8 mouse cellular contexts compared by ENCODE assay signal in the genomic region with DNA sequence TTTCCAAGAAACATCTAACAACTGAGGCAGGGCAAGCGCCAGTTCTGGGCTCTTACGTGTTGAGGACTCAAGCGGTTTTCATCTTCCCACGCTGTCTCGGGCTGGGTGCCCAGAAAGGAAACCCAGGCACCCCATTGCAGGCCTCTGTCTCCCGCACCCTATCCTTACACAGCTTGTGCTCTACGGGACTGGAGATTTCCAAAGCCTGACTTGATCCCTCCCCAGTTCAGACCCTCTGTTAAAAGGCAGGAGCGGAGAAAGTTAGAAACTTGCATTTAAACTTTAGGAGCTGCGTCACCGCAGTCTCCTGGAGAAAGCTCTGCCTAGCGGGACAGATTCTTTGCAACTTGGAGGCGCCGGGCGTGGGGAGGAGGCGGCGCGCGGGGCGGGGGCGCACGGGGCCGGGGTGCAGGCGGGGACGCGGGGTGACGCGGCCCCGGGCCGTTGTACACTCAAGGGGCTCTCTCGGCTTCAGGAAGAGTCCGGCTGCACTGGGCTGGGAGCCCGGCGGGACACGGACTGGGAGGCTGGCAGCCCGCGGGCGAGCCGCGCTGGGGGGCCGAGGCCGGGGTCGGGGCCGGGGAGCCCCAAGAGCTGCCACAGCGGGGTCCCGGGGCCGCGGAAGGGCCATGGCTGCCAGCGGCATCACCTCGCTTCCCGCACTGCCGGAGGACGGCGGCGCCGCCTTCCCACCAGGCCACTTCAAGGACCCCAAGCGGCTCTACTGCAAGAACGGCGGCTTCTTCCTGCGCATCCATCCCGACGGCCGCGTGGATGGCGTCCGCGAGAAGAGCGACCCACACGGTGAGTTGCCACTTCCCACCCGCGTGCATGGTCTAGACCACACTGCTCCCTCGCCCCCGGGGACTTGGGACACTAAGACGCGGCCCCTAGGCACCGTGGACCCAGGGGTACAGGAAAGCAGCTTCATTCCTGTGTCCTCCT. TPM values are rescaled to one million over a fixed set of nuclear protein-coding genes. Genes with fewer than 3 reads are reported as not detected.
A peak's percentile ranks its signal among the peaks of the same experiment; 100 is the strongest.
DNase-seq lines count a peak whose midpoint lies in the region; ATAC-seq lines count a peak whose summit lies in the region.

Gene Fgf2, plus strand, starts transcription at position 126 of the 945 bp plus-strand sequence.

- H3K36me3 ChIP-seq in intestine, embryonic 14.5 days (ENCODE audit: control insufficient read depth, insufficient read depth, low read length) = no peaks in the 10 kb centered on the region
- H3K36me3 ChIP-seq in liver, embryonic 11.5 days (ENCODE audit: control insufficient read depth, insufficient read depth, low read length) = no peaks in the 10 kb centered on the region
- no peaks in the 10 kb centered on the region for H3K36me3 ChIP-seq in neural tube, embryonic 14.5 days (ENCODE audit: control insufficient read depth, insufficient read depth, low read length)

- H3K27ac ChIP-seq in intestine, embryonic 14.5 days (ENCODE audit: low read depth) = no peak within 1 kb of the TSS
- H3K27ac ChIP-seq in liver, embryonic 11.5 days (ENCODE audit: low read depth, low read length) = no peak within 1 kb of the TSS
- H3K27ac ChIP-seq in neural tube, embryonic 14.5 days (ENCODE audit: low read depth, low read length) = no peak within 1 kb of the TSS

- peak within 1 kb of the TSS; percentile 75 for H3K9ac ChIP-seq in intestine, embryonic 14.5 days (ENCODE audit: low read length)
- H3K9ac ChIP-seq in liver, embryonic 11.5 days (ENCODE audit: low read depth, low read length) = peak within 1 kb of the TSS; percentile 53
- H3K9ac ChIP-seq in neural tube, embryonic 14.5 days (replicated peaks; ENCODE audit: low read depth, low read length) = peak within 1 kb of the TSS; percentile 72

- H3K4me3 ChIP-seq in intestine, embryonic 14.5 days (ENCODE audit: low read depth, low read length) = peak within 1 kb of the TSS; percentile 61
- H3K4me3 ChIP-seq in liver, embryonic 11.5 days (ENCODE audit: low read depth, low read length) = peak within 1 kb of the TSS; percentile 66
- peak within 1 kb of the TSS; percentile 61 for H3K4me3 ChIP-seq in neural tube, embryonic 14.5 days (ENCODE audit: low read depth, low read length)

- peaks cover 28% of the 10 kb centered on the region for H3K27me3 ChIP-seq in intestine, embryonic 14.5 days (replicated peaks; ENCODE audit: control insufficient read depth, insufficient read depth, low read length)
- H3K27me3 ChIP-seq in liver, embryonic 11.5 days (replicated peaks; ENCODE audit: control insufficient read depth, insufficient read depth, low read length) = peaks cover 41% of the 10 kb centered on the region
- peaks cover 15% of the 10 kb centered on the region for H3K27me3 ChIP-seq in neural tube, embryonic 14.5 days (ENCODE audit: control insufficient read depth, insufficient read depth, low read length)

- ATAC-seq in granulocyte monocyte progenitor cell, adult 5-6 weeks (replicated peaks; ENCODE audit: poor library complexity, severe bottlenecking) = peak; percentile 41
- peak; percentile 62; the same call in 1 of the 2 replicates for ATAC-seq in intestine, embryonic 14.5 days (replicated peaks; ENCODE audit: low FRiP score, low TSS enrichment, low read depth)
- ATAC-seq in liver, embryonic 11.5 days (replicated peaks; ENCODE audit: low FRiP score) = peak; percentile 29; the same call in 1 of the 2 replicates
- peak; percentile 87 for ATAC-seq in neural tube, embryonic 14.5 days (ENCODE audit: low read depth)

- peak; percentile 24 for DNase-seq in kidney, adult 18-20 months
- DNase-seq in kidney, adult 9 months = no peak
- peak; percentile 37 for DNase-seq in embryo, embryonic 10 days (ENCODE audit: low spot score)
- DNase-seq in intestine, embryonic 14.5 days (ENCODE audit: low spot score) = peak; percentile 74
- peak; percentile 43 for DNase-seq in liver, embryonic 11.5 days (ENCODE audit: low spot score)
- DNase-seq in urinary bladder, postnatal 14 days (ENCODE audit: low spot score) = peak; percentile 51

- peak within 1 kb of the TSS; percentile 97 for H3K4me2 ChIP-seq in intestine, embryonic 14.5 days (ENCODE audit: low read length)
- H3K4me2 ChIP-seq in liver, embryonic 11.5 days = peak within 1 kb of the TSS; percentile 99
- H3K4me2 ChIP-seq in neural tube, embryonic 14.5 days (ENCODE audit: low read depth, low read length) = peak within 1 kb of the TSS; percentile 100

- H3K9me3 ChIP-seq in intestine, embryonic 14.5 days (ENCODE audit: control insufficient read depth, low read length) = 0 out of 2 replicates have a peak, but pooled peaks cover 4% of the 10 kb centered on the region
- H3K9me3 ChIP-seq in liver, embryonic 11.5 days (ENCODE audit: control insufficient read depth, low read length) = no peaks in the 10 kb centered on the region
- H3K9me3 ChIP-seq in neural tube, embryonic 14.5 days (ENCODE audit: control insufficient read depth, low read length) = no peaks in the 10 kb centered on the region

- WGBS in intestine, embryonic 14.5 days = 1% methylated on average over 66 of the region's 75 CpGs
- WGBS in liver, embryonic 11.5 days = 1% methylated on average over 73 of the region's 75 CpGs
- WGBS in neural tube, embryonic 14.5 days = 1% methylated on average over 53 of the region's 75 CpGs

- H3K4me1 ChIP-seq in intestine, embryonic 14.5 days (replicated peaks; ENCODE audit: control insufficient read depth, insufficient read depth, low read length) = no peaks in the 10 kb centered on the region
- H3K4me1 ChIP-seq in liver, embryonic 11.5 days (replicated peaks; ENCODE audit: control insufficient read depth, insufficient read depth, low read length) = peaks cover 9% of the 10 kb centered on the region
- H3K4me1 ChIP-seq in neural tube, embryonic 14.5 days (ENCODE audit: control insufficient read depth, insufficient read depth, low read length) = 0 out of 2 replicates have a peak, but pooled peaks cover 3% of the 10 kb centered on the region

RNA-seq across cellular contexts. Expression of gene Fgf2, which starts in this region (rescaled TPM):
- 0.11 TPM in 1 of 2 replicates, not detected in the other for total RNA-seq in granulocyte monocyte progenitor cell, adult 5-6 weeks (2014; fragmentation: Nextera tagmentation)
- total RNA-seq in granulocyte monocyte progenitor cell, adult 5-6 weeks (2017) = not detected in 2 replicates
- 1.5 and 2.9 TPM in 2 replicates for polyA plus RNA-seq in intestine, embryonic 14.5 days (2014; fragmentation: Nextera tagmentation; extraction: Ambion mirVana)
- polyA plus RNA-seq in liver, embryonic 11.5 days (2014; fragmentation: Nextera tagmentation; extraction: Ambion mirVana) = 0.26 and 0.44 TPM in 2 replicates
- polyA plus RNA-seq in neural tube, embryonic 14.5 days (2014; fragmentation: Nextera tagmentation; extraction: Ambion mirVana) = 0.74 and 1.8 TPM in 2 replicates

Comparison
In these comparisons a context has a peak if more than half of its experiments do, and no peak if none do; other contexts are left out.
1. Peak in ATAC-seq in granulocyte monocyte progenitor cell, adult 5-6 weeks; RNA of the gene not detected or under 1 TPM.
2. Peak in DNase-seq, ATAC-seq, H3K4me3 ChIP-seq, H3K9ac ChIP-seq and H3K4me2 ChIP-seq in liver, embryonic 11.5 days; RNA of the gene not detected or under 1 TPM.
3. ATAC-seq: peak in every context shown above with its lines; median percentile 87 in neural tube, embryonic 14.5 days; 62 in intestine, embryonic 14.5 days; 41 in granulocyte monocyte progenitor cell, adult 5-6 weeks; 29 in liver, embryonic 11.5 days.